Mouse (Mus musculus): ENCODE measurements around the gene Mbd3.

GRCm38 (mm10) chr10:80420729-80421128 lies 21.4 kb upstream of the Mbd3 start:
- TF ChIP-seq CTCF (IDR thresholded peaks at IDR 0.05; ENCODE audit: low read depth) (no peak), EP300 (IDR thresholded peaks at IDR 0.05; ENCODE audit: low read depth) (no peak)
